Comparison of ENCODE assay signal across 8 mouse cellular contexts in genomic region chr5:30944956-30945781, GRCm38 (mm10). TPM values are rescaled to one million over a fixed set of nuclear protein-coding genes. Genes with fewer than 3 reads are reported as not detected.
DNase-seq lines count a peak whose midpoint lies in the region; ATAC-seq and TF ChIP-seq lines count a peak whose summit lies in the region.

Gene Cgref1, minus strand, starts transcription at chr5:30945591.

- H3K27me3 ChIP-seq in E14TG2a.4 (ENCODE audit: insufficient read depth, low read length): peaks cover 34% of the 10 kb centered on the region
- peaks cover 2% of the 10 kb centered on the region; the same call in 1 of the 2 replicates for H3K27me3 ChIP-seq in forebrain, embryonic 11.5 days (ENCODE audit: control insufficient read depth, insufficient read depth, low read length)
- no peaks in the 10 kb centered on the region for H3K27me3 ChIP-seq in liver, postnatal 0 days (ENCODE audit: insufficient read depth, low read length)
- H3K27me3 ChIP-seq in neural tube, embryonic 15.5 days (replicated peaks): no peaks in the 10 kb centered on the region; the same call in 1 of the 2 replicates

- H3K36me3 ChIP-seq in E14TG2a.4 (ENCODE audit: insufficient read depth, low read length): no peaks in the 10 kb centered on the region
- H3K36me3 ChIP-seq in forebrain, embryonic 11.5 days (ENCODE audit: control insufficient read depth, insufficient read depth, low read length): no peaks in the 10 kb centered on the region
- no peaks in the 10 kb centered on the region for H3K36me3 ChIP-seq in liver, postnatal 0 days (replicated peaks; ENCODE audit: insufficient read depth, low read length)
- H3K36me3 ChIP-seq in neural tube, embryonic 15.5 days: no peaks in the 10 kb centered on the region

- 4% methylated on average over 44 of the region's 44 CpGs for WGBS in forebrain, embryonic 11.5 days
- 9% methylated on average over 39 of the region's 44 CpGs for WGBS in liver, postnatal 0 days (ENCODE audit: insufficient replicate concordance)
- WGBS in neural tube, embryonic 15.5 days: 5% methylated on average over 44 of the region's 44 CpGs

- no peaks in the 10 kb centered on the region for H3K9me3 ChIP-seq in E14TG2a.4 (ENCODE audit: low read length)
- H3K9me3 ChIP-seq in forebrain, embryonic 11.5 days (ENCODE audit: control insufficient read depth, low read length): no peaks in the 10 kb centered on the region
- H3K9me3 ChIP-seq in liver, postnatal 0 days (ENCODE audit: low read length): no peaks in the 10 kb centered on the region
- H3K9me3 ChIP-seq in neural tube, embryonic 15.5 days (replicated peaks): no peaks in the 10 kb centered on the region

- TF ChIP-seq EP300 in liver, postnatal 0 days (IDR thresholded peaks at IDR 0.05; ENCODE audit: low read depth): no peak

- H3K4me2 ChIP-seq in forebrain, embryonic 11.5 days (ENCODE audit: low read depth, low read length, severe bottlenecking): peak within 1 kb of the TSS; percentile 94
- peak within 1 kb of the TSS; percentile 71 for H3K4me2 ChIP-seq in liver, postnatal 0 days (ENCODE audit: low read depth, low read length)
- H3K4me2 ChIP-seq in neural tube, embryonic 15.5 days: peak within 1 kb of the TSS; percentile 93

- peak within 1 kb of the TSS; percentile 83 for H3K4me3 ChIP-seq in E14TG2a.4 (replicated peaks; ENCODE audit: low read length)
- peak within 1 kb of the TSS; percentile 47 for H3K4me3 ChIP-seq in forebrain, embryonic 11.5 days (ENCODE audit: low read depth, low read length)
- H3K4me3 ChIP-seq in layer of hippocampus, adult 2 months: peak within 1 kb of the TSS; percentile 63
- peak within 1 kb of the TSS; percentile 41 for H3K4me3 ChIP-seq in liver, postnatal 0 days (ENCODE audit: low read depth, low read length)
- H3K4me3 ChIP-seq in neural tube, embryonic 15.5 days (replicated peaks): peak within 1 kb of the TSS; percentile 63

- H3K9ac ChIP-seq in forebrain, embryonic 11.5 days (ENCODE audit: low read length): peak within 1 kb of the TSS; percentile 70
- H3K9ac ChIP-seq in liver, postnatal 0 days (replicated peaks): peak within 1 kb of the TSS; percentile 56
- H3K9ac ChIP-seq in neural tube, embryonic 15.5 days (replicated peaks): peak within 1 kb of the TSS; percentile 74

- peaks cover 21% of the 10 kb centered on the region for H3K4me1 ChIP-seq in E14TG2a.4 (replicated peaks; ENCODE audit: low read depth, low read length)
- H3K4me1 ChIP-seq in forebrain, embryonic 11.5 days (replicated peaks; ENCODE audit: control insufficient read depth, insufficient read depth, low read length): peaks cover 5% of the 10 kb centered on the region; the same call in 1 of the 2 replicates
- peaks cover under 1% of the 10 kb centered on the region; the same call in 1 of the 2 replicates for H3K4me1 ChIP-seq in liver, postnatal 0 days (ENCODE audit: insufficient read depth)
- peaks cover 27% of the 10 kb centered on the region for H3K4me1 ChIP-seq in neural tube, embryonic 15.5 days

- peak; percentile 63 for ATAC-seq in forebrain, embryonic 11.5 days (replicated peaks; ENCODE audit: low FRiP score)
- ATAC-seq in liver, postnatal 0 days: peak; percentile 64
- peak; percentile 79 for ATAC-seq in neural tube, embryonic 15.5 days (ENCODE audit: low FRiP score)

- no peak within 1 kb of the TSS for H3K27ac ChIP-seq in forebrain, embryonic 11.5 days (ENCODE audit: low read depth, low read length)
- peak within 1 kb of the TSS; percentile 78 for H3K27ac ChIP-seq in layer of hippocampus, adult 2 months
- no peak within 1 kb of the TSS for H3K27ac ChIP-seq in liver, postnatal 0 days (ENCODE audit: low read depth)
- peak within 1 kb of the TSS; percentile 49 for H3K27ac ChIP-seq in neural tube, embryonic 15.5 days (replicated peaks)

- peak; percentile 91 for DNase-seq in brain, adult 2 months (ENCODE audit: low read depth, low spot score)
- DNase-seq in forebrain, embryonic 11.5 days (ENCODE audit: low spot score): peak; percentile 80
- DNase-seq in heart, postnatal 4 days: peak; percentile 73
- DNase-seq in layer of hippocampus, adult 2 months (ENCODE audit: low spot score in 2 of 2): peak; percentile 66 to 67
- DNase-seq in liver, postnatal 0 days: peak; percentile 79
- DNase-seq in yolk sac, embryonic 10.5 days (ENCODE audit: low spot score): peak; percentile 78

- no peak for TF ChIP-seq CTCF in E14TG2a.4 (conservative IDR thresholded peaks at IDR 0.05; ENCODE audit: low read length)
- peak; percentile 57 for TF ChIP-seq CTCF in layer of hippocampus, adult 2 months (conservative IDR thresholded peaks at IDR 0.05)
- peak; percentile 68 for TF ChIP-seq CTCF in liver, postnatal 0 days (IDR thresholded peaks at IDR 0.05; ENCODE audit: low read depth)

RNA-seq across cellular contexts. Expression of gene Cgref1, which starts in this region (rescaled TPM):
- polyA plus RNA-seq in forebrain, embryonic 11.5 days (2014; fragmentation: Nextera tagmentation; extraction: Ambion mirVana): 6.4 and 6.8 TPM in 2 replicates
- total RNA-seq in heart, postnatal 4 days (2021): under 1 TPM; 0.67 to 0.77 TPM
- 10 to 100 TPM; 15.5 to 16.7 TPM for total RNA-seq in layer of hippocampus, adult 2 months (2021)
- 18.7 and 22.8 TPM in 2 replicates for polyA plus RNA-seq in liver, postnatal 0 days (2015; fragmentation: Nextera tagmentation; extraction: Ambion mirVana)
- polyA plus RNA-seq in neural tube, embryonic 15.5 days (2015; fragmentation: Nextera tagmentation; extraction: Ambion mirVana): 68.9 and 80.2 TPM in 2 replicates

Comparison
In these comparisons a context has a peak if more than half of its experiments do, and no peak if none do; other contexts are left out.
1. RNA of gene Cgref1 (total RNA-seq): 15.5 to 16.7 TPM in layer of hippocampus, adult 2 months; 0.67 to 0.77 TPM in heart, postnatal 4 days; every median in the first group is over 4 times any median in the second.
2. Peak in DNase-seq in heart, postnatal 4 days; RNA of the gene not detected or under 1 TPM.
3. H3K27ac ChIP-seq: peak in layer of hippocampus, adult 2 months (single experiment) and neural tube, embryonic 15.5 days (single experiment); none in forebrain, embryonic 11.5 days (single experiment) and liver, postnatal 0 days (single experiment).
4. Peak in every context shown above with its lines, with median percentiles within 50 percentile points of each other: H3K4me3 ChIP-seq, DNase-seq, ATAC-seq, H3K4me2 ChIP-seq and H3K9ac ChIP-seq.